Mouse (Mus musculus) gastrocnemius, postnatal 36 days (tissue): ENCODE results near the gene Dner. TPM values are rescaled to one million over a fixed set of nuclear protein-coding genes. Genes with fewer than 3 reads are reported as not detected.
"Not testable (repeated sequence)": the region's sequence is repeated elsewhere in the genome, so short reads cannot be mapped to it uniquely, and the experiment has no call there.

ENCODE experiments used
- DNase-seq, 2 experiments: peaks; one replicate each; pipeline ENCODE4 v3.0.0; 2022
- intact Hi-C: fragments of 180-260 bp; cut with DNase I; formaldehyde crosslinking; loops from one replicate; pipeline ENCODE4 v1.15.1; 2025
- microRNA-seq, 2 experiments: library from miRNA; unstranded; fragments of <30 nt; microRNA quantifications; one replicate each; pipeline ENCODE4 v1.2.0; 2021
- total RNA-seq, 2 experiments: library from RNA; stranded (reverse); gene quantifications; 2 replicates each; pipeline ENCODE4 v1.2.3; 2021

Gene Dner
- total RNA-seq, 2 experiments from 2014 or later: not detected

DNA sequence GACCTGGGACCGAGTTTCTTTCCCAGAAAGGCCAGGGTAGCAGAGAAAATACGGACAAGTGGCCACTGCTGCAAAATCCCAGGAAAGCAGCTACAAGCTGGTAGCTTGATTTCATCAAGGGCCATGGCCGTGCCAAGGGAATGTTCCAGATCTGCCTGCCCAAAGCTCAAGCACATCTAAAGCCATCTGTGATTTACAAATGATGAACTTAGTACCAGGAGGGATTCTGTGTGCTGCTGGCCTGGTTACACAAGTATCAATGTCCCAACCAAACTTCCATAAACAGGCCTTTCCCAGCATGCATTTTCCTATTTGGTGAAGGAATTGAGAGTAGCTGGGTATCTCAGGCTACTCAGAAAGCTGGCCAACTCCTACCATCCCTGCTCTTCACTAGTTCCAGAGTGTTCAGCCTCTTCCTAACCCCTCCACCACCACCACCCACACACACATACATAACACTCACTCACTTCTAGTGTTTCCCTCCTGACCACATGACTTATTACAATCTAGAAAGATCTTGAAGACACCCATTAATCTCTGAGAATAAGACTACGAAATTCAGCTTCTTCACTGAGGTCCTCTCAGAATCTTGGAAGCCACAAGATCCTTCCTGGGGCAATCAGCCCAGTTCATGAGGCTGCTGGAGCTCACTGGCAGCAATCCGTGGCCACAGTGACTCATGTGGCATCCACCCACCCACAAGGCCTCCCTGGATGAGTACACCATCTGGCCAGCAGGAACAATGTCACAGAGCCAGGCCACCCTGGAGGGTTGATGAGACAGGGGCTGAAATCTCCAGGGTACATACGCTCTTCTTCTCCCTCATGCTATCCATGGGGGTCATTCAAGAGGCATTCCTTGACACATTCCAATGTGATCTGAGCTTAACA lies 336.2 kb downstream of the Dner start:
- DNase-seq: peak; percentile 56 to 64
- intact Hi-C loops: no loop called here

DNA sequence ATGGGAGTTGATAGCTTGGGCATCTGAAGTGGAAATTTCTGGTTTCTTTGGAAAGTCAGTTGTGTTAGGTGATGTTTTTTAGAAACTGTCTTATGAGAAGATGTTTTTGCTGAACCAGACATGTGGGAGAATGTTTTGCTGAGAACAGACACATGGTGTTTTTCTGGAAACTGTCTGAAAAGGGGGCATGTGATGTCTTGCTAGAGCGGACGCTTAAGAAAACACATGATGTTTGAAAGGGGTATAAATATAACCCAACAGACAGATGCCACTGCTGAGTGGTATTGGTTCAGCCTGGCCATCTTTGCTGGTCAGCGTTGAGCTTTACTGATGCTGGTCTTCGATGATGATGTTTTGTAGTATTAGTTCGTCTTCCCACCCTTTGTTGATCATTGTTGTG lies 338.8 kb downstream of the Dner start:
- no peak for DNase-seq
- intact Hi-C loops: no loop called here

- no peak for DNase-seq
- intact Hi-C loops: no loop called here
Observed at GRCm38 (mm10) chr1:84350262-84350661, 345.8 kb downstream of the Dner start.

GRCm38 (mm10) chr1:84347796-84348476 lies 348.1 kb downstream of the Dner start:
- intact Hi-C loops: no loop called here

GRCm38 (mm10) chr1:84332797-84333196 lies 363.2 kb downstream of the Dner start:
- intact Hi-C loops, DNase-seq: not testable (repeated sequence)

More at GRCm38 (mm10) chr1:84347796-84348476, 348.1 kb downstream of the Dner start:
- no peak for DNase-seq

DNA sequence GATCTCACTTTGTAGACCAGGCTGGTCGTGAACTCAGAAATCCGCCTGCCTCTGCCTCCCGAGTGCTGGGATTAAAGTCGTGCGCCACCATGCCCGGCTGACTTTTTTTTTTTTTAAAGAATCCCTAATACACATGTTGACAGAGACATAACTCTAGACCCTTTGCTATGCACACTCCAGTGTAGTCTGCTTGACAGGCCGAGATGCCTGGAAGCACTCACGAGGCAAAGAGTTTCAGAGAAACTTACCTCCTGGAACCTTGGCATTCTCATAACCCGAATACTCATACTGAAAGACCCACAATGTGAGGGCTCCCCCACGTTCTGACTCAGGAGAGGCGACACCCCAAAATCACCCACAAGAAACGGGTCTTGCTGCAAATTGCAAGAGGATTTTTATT lies 364.2 kb downstream of the Dner start:
- DNase-seq, intact Hi-C loops: not testable (repeated sequence)

GRCm38 (mm10) chr1:84325309-84325708 lies 370.7 kb downstream of the Dner start:
- DNase-seq: no peak
- intact Hi-C loops: no loop called here

- intact Hi-C loops: no loop called here
- DNase-seq: no peak
Observed at GRCm38 (mm10) chr1:84321327-84321726, 374.7 kb downstream of the Dner start.

Small RNAs within 50 kb of the gene (microRNA-seq; reads per million reads assigned to microRNA genes)
- 0.74 to 3.2 reads per million in 2 experiments for gene Mir5126

Other genes starting within 250 kb of the Dner start
- 1 to 10 TPM; 1.5 to 2.5 TPM for gene Fbxo36, start 143.6 kb upstream of the Dner start, total RNA-seq
- gene Trip12, start 144.3 kb upstream of the Dner start, total RNA-seq: 100 to 1,000 TPM; 162 to 172 TPM
- under 1 TPM; 0.07 to 0.08 TPM for gene Slc16a14, start 238.9 kb upstream of the Dner start, total RNA-seq